Mouse (Mus musculus): ENCODE results near the gene Tnpo3.

- TF ChIP-seq CTCF (conservative IDR thresholded peaks at IDR 0.05; ENCODE audit: low read length) (no peak), NANOG (IDR thresholded peaks at IDR 0.05; ENCODE audit: borderline replicate concordance, low read length) (no peak)
These were observed 14.2 kb upstream of the Tnpo3 start for GRCm38 (mm10) chr6:29623857-29624256.

Data from E14TG2a.4 (cell line).